8 mouse cellular contexts compared by ENCODE assay signal in genomic region chr2:152693233-152693632, GRCm38 (mm10). TPM values are rescaled to one million over a fixed set of nuclear protein-coding genes. Genes with fewer than 3 reads are reported as not detected.
DNase-seq lines count a peak whose midpoint lies in the region; ATAC-seq lines count a peak whose summit lies in the region.

No protein-coding gene starts in this region.

- peak overlapping the region; percentile 30; the same call in 1 of the 2 replicates for H3K9ac ChIP-seq in forebrain, embryonic 11.5 days (ENCODE audit: low read length)

- H3K27ac ChIP-seq in forebrain, embryonic 11.5 days (ENCODE audit: low read depth, low read length), result no peak overlapping the region

- no peaks in the 10 kb centered on the region for H3K9me3 ChIP-seq in forebrain, embryonic 11.5 days (ENCODE audit: control insufficient read depth, low read length)

- WGBS in forebrain, embryonic 11.5 days, result 25% methylated on average over 9 of the region's 9 CpGs

- H3K27me3 ChIP-seq in forebrain, embryonic 11.5 days (ENCODE audit: control insufficient read depth, insufficient read depth, low read length), result no peaks in the 10 kb centered on the region

- H3K4me3 ChIP-seq in forebrain, embryonic 11.5 days (ENCODE audit: low read depth, low read length), result no peak overlapping the region

- intact Hi-C loops in left cerebral cortex, postnatal 10 days (cut with DNase I), result no loop called here

- H3K4me2 ChIP-seq in forebrain, embryonic 11.5 days (ENCODE audit: low read depth, low read length, severe bottlenecking), result peak overlapping the region; percentile 36

- ATAC-seq in forebrain, embryonic 11.5 days (replicated peaks; ENCODE audit: low FRiP score), result peak; percentile 34
- peak; percentile 73 for ATAC-seq in megakaryocyte, adult 5-6 weeks (ENCODE audit: poor library complexity, severe bottlenecking)

- no peaks in the 10 kb centered on the region; the same call in 1 of the 2 replicates for H3K36me3 ChIP-seq in forebrain, embryonic 11.5 days (ENCODE audit: control insufficient read depth, insufficient read depth, low read length)

- no peaks in the 10 kb centered on the region for H3K4me1 ChIP-seq in forebrain, embryonic 11.5 days (replicated peaks; ENCODE audit: control insufficient read depth, insufficient read depth, low read length)

- peak; percentile 77 for DNase-seq in kidney, adult 18-20 months
- DNase-seq in kidney, adult 11 months, result no peak
- peak; percentile 66 for DNase-seq in c-Kit-positive CD71-positive TER-119-negative erythroid progenitor cells, embryonic 14.5 days (ENCODE audit: low read depth)
- peak; percentile 86 for DNase-seq in forebrain, embryonic 11.5 days (ENCODE audit: low spot score)
- DNase-seq in heart, postnatal 4 days, result peak; percentile 81
- DNase-seq in left cerebral cortex, postnatal 10 days (ENCODE audit: extremely low spot score in 1 of 2, low spot score in 2 of 2), result peak; percentile 55 to 76
- peak; percentile 67 for DNase-seq in right cerebral cortex, postnatal 14 days

RNA-seq across cellular contexts. Expression of gene Mcts2, which starts 6.4 kb away (rescaled TPM):
- polyA plus RNA-seq in forebrain, embryonic 11.5 days (2014; fragmentation: Nextera tagmentation; extraction: Ambion mirVana), result 37.9 and 39.5 TPM in 2 replicates
- 10 to 100 TPM; 19.9 to 20.2 TPM for total RNA-seq in heart, postnatal 4 days (2021)
- total RNA-seq in left cerebral cortex, postnatal 10 days (2021), result 10 to 100 TPM; 22.9 to 28.1 TPM
- total RNA-seq in megakaryocyte, adult 5-6 weeks (2015), result 8.4 and 9.3 TPM in 2 replicates
- total RNA-seq in megakaryocyte, adult 5-6 weeks (2017), result 7.1 and 8.3 TPM in 2 replicates

RNA-seq across cellular contexts. Expression of gene H13, which starts 24.0 kb away (rescaled TPM):
- 110 and 112 TPM in 2 replicates for polyA plus RNA-seq in forebrain, embryonic 11.5 days (2014; fragmentation: Nextera tagmentation; extraction: Ambion mirVana)
- total RNA-seq in heart, postnatal 4 days (2021), result 10 to 100 TPM; 54.1 to 54.2 TPM
- 100 to 1,000 TPM in 1 of 2 experiments, 10 to 100 TPM in 1; 99.7 to 115 TPM for total RNA-seq in left cerebral cortex, postnatal 10 days (2021)
- 165 and 166 TPM in 2 replicates for total RNA-seq in megakaryocyte, adult 5-6 weeks (2015)
- total RNA-seq in megakaryocyte, adult 5-6 weeks (2017), result 100 and 109 TPM in 2 replicates

RNA-seq across cellular contexts. Expression of gene Id1, which starts 42.8 kb away (rescaled TPM):
- 51.1 and 53.1 TPM in 2 replicates for polyA plus RNA-seq in forebrain, embryonic 11.5 days (2014; fragmentation: Nextera tagmentation; extraction: Ambion mirVana)
- 10 to 100 TPM; 71.8 to 76.6 TPM for total RNA-seq in heart, postnatal 4 days (2021)
- 10 to 100 TPM; 20.6 to 24.5 TPM for total RNA-seq in left cerebral cortex, postnatal 10 days (2021)
- total RNA-seq in megakaryocyte, adult 5-6 weeks (2015), result 28.4 and 48.3 TPM in 2 replicates
- 35.0 and 40.1 TPM in 2 replicates for total RNA-seq in megakaryocyte, adult 5-6 weeks (2017)
